Mouse (Mus musculus) small intestine, adult 2 months (tissue): ENCODE measurements around the gene Megf6. TPM values are rescaled to one million over a fixed set of nuclear protein-coding genes. Genes with fewer than 3 reads are reported as not detected.

Experiments used
- H3K27ac ChIP-seq: fragments of 200-500 bp; 2 replicates; pipeline ENCODE4 v1.5.1; 2012; ENCODE audit warnings: low read depth, low read length, control low read depth, inconsistent platforms; ENCODE audit not compliant: insufficient read depth
- H3K27me3 ChIP-seq: fragments of 200-500 bp; 2 replicates; pipeline ENCODE4 v1.6.1; 2012; ENCODE audit warnings: mild to moderate bottlenecking, moderate library complexity, low read length, inconsistent platforms; ENCODE audit not compliant: control insufficient read depth, insufficient read depth
- H3K36me3 ChIP-seq: fragments of 200-500 bp; 2 replicates; pipeline ENCODE4 v1.6.1; 2012; ENCODE audit warnings: mild to moderate bottlenecking, low read length, control low read depth, inconsistent platforms; ENCODE audit not compliant: control insufficient read depth, insufficient read depth
- H3K4me1 ChIP-seq: fragments of 200-500 bp; 2 replicates; pipeline ENCODE4 v1.6.1; 2012; ENCODE audit warnings: low read length, inconsistent platforms, mixed read lengths; ENCODE audit not compliant: control insufficient read depth, insufficient read depth, insufficient read length
- H3K4me3 ChIP-seq: fragments of 200-500 bp; 2 replicates; pipeline ENCODE4 v1.5.1; 2012; ENCODE audit warnings: low read depth, mild to moderate bottlenecking, control low read depth, inconsistent platforms, low read length, moderate library complexity
- CTCF ChIP-seq: fragments of 200-500 bp; IDR thresholded peaks from 2 replicates; pipeline ENCODE4 v1.5.1; 2012; ENCODE audit warnings: low read depth, mild to moderate bottlenecking, control low read depth, inconsistent platforms, low read length, moderate library complexity, mixed read lengths; ENCODE audit not compliant: insufficient replicate concordance, insufficient read length; ENCODE audit errors: extremely low read depth
- POLR2A ChIP-seq: fragments of 200-500 bp; IDR thresholded peaks from 2 replicates; pipeline ENCODE4 v1.6.1; 2012; ENCODE audit warnings: low read depth, mild to moderate bottlenecking, control low read depth, inconsistent platforms, low read length, moderate library complexity
- WGBS: fragments of 180-500 bp; shearing (Covaris S2); methylation state at CpG from one replicate; pipeline ENCODE4 v1.1.7; 2018; 5-methylcytosine and 5-hydroxymethylcytosine counted together
- polyA plus RNA-seq: library from polyadenylated mRNA; depleted of rRNA; stranded (reverse); fragments of >200 nt; gene quantifications from 2 replicates; pipeline ENCODE4 v1.2.3, GENCODE M21; 2012

Gene Megf6
- polyA plus RNA-seq, 1 experiment, result 3.5 TPM

DNA sequence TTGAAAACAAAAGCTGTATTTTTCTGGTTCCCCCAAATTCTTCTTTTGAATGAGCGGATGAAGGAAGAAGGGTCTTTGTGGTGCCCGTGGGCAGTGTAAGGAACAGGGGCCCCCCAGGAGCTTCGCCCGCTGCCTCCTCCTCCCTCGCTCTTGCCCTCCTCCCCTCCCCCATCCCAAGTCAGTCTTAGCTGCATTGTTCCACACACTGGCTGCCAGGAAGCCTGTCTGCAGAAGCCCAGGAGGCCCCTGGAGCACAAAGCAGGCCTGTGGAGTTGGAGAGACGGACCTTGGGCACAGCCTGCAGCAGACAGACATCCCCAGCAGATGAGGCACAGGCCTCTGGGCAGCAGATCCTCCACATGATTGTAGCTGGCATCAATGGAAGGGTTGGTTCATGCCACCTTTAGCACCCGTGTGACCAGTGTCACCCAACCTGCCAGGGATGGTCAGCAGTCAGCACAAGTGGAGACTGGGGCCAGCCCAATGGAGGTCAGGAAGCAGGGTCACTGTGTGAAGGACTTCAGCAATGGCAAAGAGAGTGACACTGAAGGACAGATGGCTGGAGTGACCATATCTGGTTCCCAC is 27.9 kb downstream of the Megf6 start:
- 68% methylated on average over 7 of the region's 7 CpGs for WGBS

DNA sequence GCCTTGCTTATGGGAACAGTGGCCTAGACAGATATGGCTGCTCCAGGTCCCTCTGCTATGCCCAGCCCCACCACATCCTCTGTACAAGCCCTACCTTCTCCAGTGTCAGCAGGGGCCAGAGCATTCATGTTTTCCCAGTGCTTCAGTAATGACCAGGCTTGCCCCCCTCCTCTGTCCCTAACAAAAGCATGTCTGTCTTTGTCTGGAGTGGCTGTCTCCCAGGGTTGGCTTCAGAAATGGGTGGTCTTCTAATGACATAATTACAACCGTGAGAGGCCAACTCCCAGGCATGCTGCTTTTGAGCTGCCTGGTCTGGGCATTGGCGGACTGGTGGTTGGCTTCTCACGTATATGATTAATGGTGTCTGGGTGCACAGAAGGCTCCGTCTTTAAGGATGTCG is 31.0 kb downstream of the Megf6 start:
- H3K4me1 ChIP-seq, result no peaks in the 10 kb centered on the region
- TF ChIP-seq CTCF (no peak), POLR2A (no peak)
- no peaks in the 10 kb centered on the region for H3K36me3 ChIP-seq
- no peaks in the 10 kb centered on the region for H3K27me3 ChIP-seq
- no peak overlapping the region for H3K4me3 ChIP-seq
- no peak overlapping the region for H3K27ac ChIP-seq
- WGBS, result 83% methylated on average over 5 of the region's 5 CpGs

More for the DNA sequence above, 27.9 kb downstream of the Megf6 start:
- Histone ChIP-seq H3K27me3 (no peaks in the 10 kb centered on the region), H3K36me3 (no peaks in the 10 kb centered on the region), H3K27ac (no peak overlapping the region), H3K4me1 (no peaks in the 10 kb centered on the region), H3K4me3 (no peak overlapping the region)
- TF ChIP-seq POLR2A, result no peak
- no peak for TF ChIP-seq CTCF

DNA sequence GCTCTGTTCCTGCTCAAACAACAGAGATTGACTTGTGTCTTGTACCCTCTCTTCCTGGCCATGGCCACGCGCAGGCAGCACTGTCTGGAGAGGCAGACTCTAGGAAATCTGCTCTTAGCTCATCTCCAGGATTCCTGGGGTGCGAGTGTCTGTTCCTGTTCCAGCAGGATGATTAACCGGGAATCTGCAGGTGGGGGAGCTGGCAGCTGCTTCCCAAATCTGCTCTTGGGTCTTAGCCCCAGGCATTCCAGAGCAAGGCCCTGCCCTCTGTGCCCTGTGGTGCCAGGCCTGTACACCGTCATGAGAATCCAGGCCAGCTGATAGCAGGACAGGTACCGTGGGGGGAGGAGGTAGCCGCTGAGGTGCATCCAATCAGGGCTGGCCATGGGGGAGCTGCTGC is 34.0 kb downstream of the Megf6 start:
- no peak overlapping the region for H3K4me3 ChIP-seq
- H3K36me3 ChIP-seq, result no peaks in the 10 kb centered on the region
- no peaks in the 10 kb centered on the region for H3K27me3 ChIP-seq
- 76% methylated on average over 7 of the region's 7 CpGs for WGBS
- no peaks in the 10 kb centered on the region for H3K4me1 ChIP-seq
- no peak overlapping the region for H3K27ac ChIP-seq
- TF ChIP-seq POLR2A (no peak), CTCF (no peak)

DNA sequence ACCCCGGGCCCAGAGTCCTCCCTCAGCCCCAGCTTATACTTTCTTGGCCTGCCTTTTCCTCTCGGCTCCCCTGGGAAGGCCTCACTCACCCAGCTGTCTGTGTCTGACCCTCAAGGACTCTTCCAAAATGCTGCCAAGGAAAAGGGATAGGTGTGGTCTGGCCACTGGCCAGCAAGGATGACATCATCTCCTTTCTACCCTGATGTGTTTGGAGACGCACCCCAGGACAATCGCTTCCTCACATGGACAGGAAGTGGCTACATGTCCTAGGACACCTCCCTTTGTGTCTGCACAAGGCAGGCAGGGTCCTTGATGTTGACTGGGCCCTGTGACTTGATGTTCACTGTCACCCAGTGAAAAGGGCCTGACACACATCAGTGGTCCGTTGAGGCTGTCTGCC is 34.9 kb downstream of the Megf6 start:
- 49% methylated on average over 5 of the region's 5 CpGs for WGBS
- Histone ChIP-seq H3K27me3 (no peaks in the 10 kb centered on the region), H3K36me3 (no peaks in the 10 kb centered on the region), H3K4me1 (no peaks in the 10 kb centered on the region), H3K27ac (no peak overlapping the region), H3K4me3 (no peak overlapping the region)
- TF ChIP-seq CTCF, result no peak
- no peak for TF ChIP-seq POLR2A

DNA sequence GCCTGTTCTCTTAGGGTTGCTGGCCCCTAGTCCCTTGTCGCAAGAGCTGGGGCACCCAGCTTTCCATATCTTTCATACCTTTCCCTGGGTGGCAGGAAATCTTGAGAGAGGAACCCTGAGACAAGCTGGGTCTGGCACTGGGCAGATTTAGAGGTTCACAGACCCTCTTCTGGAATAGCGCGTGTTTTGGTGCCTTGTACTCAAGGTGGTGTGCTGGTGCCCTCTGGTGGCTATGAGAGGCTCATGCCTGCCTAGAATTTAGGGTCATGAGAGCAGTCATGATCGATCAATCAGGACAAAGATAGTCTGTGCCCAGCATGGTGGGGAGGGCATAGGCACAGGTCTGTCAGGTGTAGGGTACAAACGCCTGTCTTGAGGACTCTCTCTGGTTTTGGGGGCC is 36.7 kb downstream of the Megf6 start:
- Histone ChIP-seq H3K27ac (no peak overlapping the region), H3K4me3 (no peak overlapping the region), H3K4me1 (no peaks in the 10 kb centered on the region), H3K27me3 (no peaks in the 10 kb centered on the region), H3K36me3 (no peaks in the 10 kb centered on the region)
- WGBS, result 12% methylated on average over 5 of the region's 5 CpGs
- TF ChIP-seq CTCF (peak; percentile 95; the same call in 1 of the 2 replicates), POLR2A (no peak)

DNA sequence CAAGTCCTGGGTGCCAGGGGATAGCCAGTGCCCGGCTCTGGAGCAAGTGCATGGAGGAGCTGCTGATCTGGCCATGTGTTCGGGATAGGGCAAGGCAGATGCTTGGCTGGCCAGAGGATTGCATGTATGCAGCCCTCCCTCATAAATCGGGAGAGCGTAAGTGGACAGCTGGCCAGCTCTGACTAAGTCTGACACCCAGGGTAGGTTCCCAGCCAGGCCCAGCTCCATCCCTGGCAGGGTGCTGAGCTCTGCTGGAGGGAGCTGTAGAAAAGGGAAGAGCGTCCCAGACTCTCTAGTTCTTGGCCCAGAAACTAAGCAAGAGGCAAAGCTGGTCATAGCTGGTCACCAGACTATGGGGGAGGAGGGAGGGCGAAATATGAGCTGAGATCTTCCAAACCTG is 38.5 kb downstream of the Megf6 start:
- no peak overlapping the region for H3K27ac ChIP-seq
- peaks cover 3% of the 10 kb centered on the region; the same call in 1 of the 2 replicates for H3K4me1 ChIP-seq
- TF ChIP-seq POLR2A (no peak), CTCF (no peak)
- H3K27me3 ChIP-seq, result no peaks in the 10 kb centered on the region
- no peak overlapping the region for H3K4me3 ChIP-seq
- 73% methylated on average over 6 of the region's 6 CpGs for WGBS
- no peaks in the 10 kb centered on the region for H3K36me3 ChIP-seq

DNA sequence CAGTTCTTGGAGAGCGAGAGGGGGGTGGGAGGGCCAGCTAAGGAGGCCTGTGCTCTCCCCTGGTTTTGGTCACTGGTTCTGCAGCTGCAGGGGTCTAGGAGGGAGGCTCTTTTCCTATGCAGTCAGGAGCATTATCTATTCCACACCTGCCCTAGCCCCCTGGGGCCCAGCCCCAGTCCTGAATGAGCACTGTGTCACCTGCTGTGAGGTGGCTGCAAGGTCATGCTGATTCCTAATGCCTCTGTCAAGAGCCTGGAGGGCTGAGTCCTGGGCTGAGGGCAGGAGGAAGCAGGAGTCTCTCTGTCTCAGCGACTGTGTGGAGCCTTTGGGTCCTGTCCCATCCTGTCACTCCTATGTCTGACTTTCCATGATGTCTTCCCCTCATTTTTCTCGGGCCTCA is 39.3 kb downstream of the Megf6 start:
- H3K27me3 ChIP-seq, result no peaks in the 10 kb centered on the region
- TF ChIP-seq CTCF (no peak), POLR2A (no peak)
- H3K27ac ChIP-seq, result no peak overlapping the region
- H3K4me3 ChIP-seq, result no peak overlapping the region
- H3K4me1 ChIP-seq, result peaks cover 5% of the 10 kb centered on the region
- WGBS, result 26% methylated on average over 3 of the region's 3 CpGs
- H3K36me3 ChIP-seq, result no peaks in the 10 kb centered on the region

DNA sequence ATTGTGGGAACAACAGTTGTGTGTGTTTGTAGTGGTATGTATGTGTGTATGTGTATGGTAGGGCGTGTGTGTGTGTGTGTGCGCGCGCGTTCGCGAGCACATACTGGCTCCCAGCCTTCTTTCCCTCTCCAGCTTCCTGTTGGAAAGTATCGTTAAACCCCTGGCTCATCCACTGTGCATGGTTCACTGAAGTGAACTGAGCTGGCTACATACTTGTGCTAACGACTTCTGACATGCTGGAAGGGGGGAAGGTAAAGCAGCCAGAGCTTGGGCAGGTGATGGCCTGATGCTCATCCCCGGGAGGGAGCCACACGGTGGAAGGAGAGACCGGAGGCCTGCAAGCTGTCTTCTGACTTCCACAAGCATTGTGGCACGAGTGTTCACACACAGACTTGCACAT is 40.9 kb downstream of the Megf6 start:
- Histone ChIP-seq H3K27me3 (no peaks in the 10 kb centered on the region), H3K36me3 (no peaks in the 10 kb centered on the region), H3K4me3 (no peak overlapping the region), H3K4me1 (peaks cover 5% of the 10 kb centered on the region), H3K27ac (no peak overlapping the region)
- WGBS, result 71% methylated on average over 13 of the region's 13 CpGs
- TF ChIP-seq CTCF (no peak), POLR2A (no peak)
